Mouse (Mus musculus): ENCODE data around the gene Got1. TPM values are rescaled to one million over a fixed set of nuclear protein-coding genes. Genes with fewer than 3 reads are reported as not detected.

The Got1 gene
- polyA plus RNA-seq, 1 experiment from 2014 or later, result 34.3 TPM

- H3K9ac ChIP-seq, result no peak overlapping the region
- no peaks in the 10 kb centered on the region for H3K9me3 ChIP-seq
- no peak overlapping the region for H3K27ac ChIP-seq
- no peak overlapping the region for H3K4me3 ChIP-seq
- ATAC-seq (ENCODE audit: insufficient number of reproducible peaks, insufficient read depth, low FRiP score, low TSS enrichment, low read depth), result no peak
- no peak overlapping the region for H3K4me2 ChIP-seq
- no peaks in the 10 kb centered on the region for H3K27me3 ChIP-seq
- WGBS, result 40% methylated on average over 8 of the region's 8 CpGs
- H3K36me3 ChIP-seq, result no peaks in the 10 kb centered on the region; the same call in 1 of the 2 replicates
- H3K4me1 ChIP-seq, result peaks cover 32% of the 10 kb centered on the region
Observed at GRCm38 (mm10) chr19:43521362-43521761, 3.0 kb downstream of the Got1 start.

- no peak overlapping the region for H3K4me2 ChIP-seq
- H3K27me3 ChIP-seq, result no peaks in the 10 kb centered on the region
- no peak overlapping the region for H3K9ac ChIP-seq
- no peaks in the 10 kb centered on the region; the same call in none of the 2 replicates for H3K36me3 ChIP-seq
- ATAC-seq (ENCODE audit: insufficient number of reproducible peaks, insufficient read depth, low FRiP score, low TSS enrichment, low read depth), result no peak
- H3K4me3 ChIP-seq, result no peak overlapping the region
- peaks cover 30% of the 10 kb centered on the region for H3K4me1 ChIP-seq
- H3K27ac ChIP-seq, result no peak overlapping the region
- 63% methylated on average over 9 of the region's 10 CpGs for WGBS
- no peaks in the 10 kb centered on the region for H3K9me3 ChIP-seq
Observed at GRCm38 (mm10) chr19:43520402-43520801, 4.0 kb downstream of the Got1 start.

GRCm38 (mm10) chr19:43519226-43519625 lies 5.2 kb downstream of the Got1 start:
- Histone ChIP-seq H3K4me2 (no peak overlapping the region), H3K4me1 (peaks cover 24% of the 10 kb centered on the region), H3K27ac (no peak overlapping the region), H3K4me3 (no peak overlapping the region), H3K27me3 (no peaks in the 10 kb centered on the region), H3K36me3 (peaks cover 11% of the 10 kb centered on the region), H3K9me3 (no peaks in the 10 kb centered on the region), H3K9ac (no peak overlapping the region)
- no peak for ATAC-seq (ENCODE audit: insufficient number of reproducible peaks, insufficient read depth, low FRiP score, low TSS enrichment, low read depth)
- WGBS, result 91% methylated on average over 10 of the region's 10 CpGs

GRCm38 (mm10) chr19:43518261-43518660 lies 6.1 kb downstream of the Got1 start:
- H3K27me3 ChIP-seq, result no peaks in the 10 kb centered on the region
- ATAC-seq (ENCODE audit: insufficient number of reproducible peaks, insufficient read depth, low FRiP score, low TSS enrichment, low read depth), result no peak
- H3K36me3 ChIP-seq, result peaks cover 14% of the 10 kb centered on the region
- no peak overlapping the region for H3K27ac ChIP-seq
- H3K4me3 ChIP-seq, result no peak overlapping the region
- 79% methylated on average over 7 of the region's 7 CpGs for WGBS
- no peak overlapping the region for H3K4me2 ChIP-seq
- H3K9me3 ChIP-seq, result no peaks in the 10 kb centered on the region
- H3K4me1 ChIP-seq, result peaks cover 15% of the 10 kb centered on the region
- H3K9ac ChIP-seq, result no peak overlapping the region

GRCm38 (mm10) chr19:43517808-43518207 lies 6.6 kb downstream of the Got1 start:
- Histone ChIP-seq H3K4me2 (no peak overlapping the region), H3K36me3 (peaks cover 14% of the 10 kb centered on the region), H3K9me3 (no peaks in the 10 kb centered on the region), H3K4me1 (peaks cover 11% of the 10 kb centered on the region), H3K9ac (no peak overlapping the region), H3K4me3 (no peak overlapping the region), H3K27me3 (no peaks in the 10 kb centered on the region), H3K27ac (no peak overlapping the region)
- no peak for ATAC-seq (ENCODE audit: insufficient number of reproducible peaks, insufficient read depth, low FRiP score, low TSS enrichment, low read depth)
- WGBS, result 84% methylated on average over 7 of the region's 7 CpGs

GRCm38 (mm10) chr19:43517320-43517719 lies 7.1 kb downstream of the Got1 start:
- no peak overlapping the region for H3K27ac ChIP-seq
- no peak overlapping the region for H3K9ac ChIP-seq

GRCm38 (mm10) chr19:43516397-43517035 lies 7.9 kb downstream of the Got1 start:
- H3K27ac ChIP-seq, result no peak overlapping the region
- no peak for ATAC-seq (ENCODE audit: insufficient number of reproducible peaks, insufficient read depth, low FRiP score, low TSS enrichment, low read depth)
- no peaks in the 10 kb centered on the region for H3K27me3 ChIP-seq
- no peak overlapping the region for H3K4me3 ChIP-seq
- no peaks in the 10 kb centered on the region for H3K9me3 ChIP-seq
- H3K9ac ChIP-seq, result no peak overlapping the region
- no peak overlapping the region for H3K4me2 ChIP-seq
- WGBS, result 89% methylated on average over 14 of the region's 14 CpGs
- peaks cover 9% of the 10 kb centered on the region for H3K4me1 ChIP-seq
- peaks cover 26% of the 10 kb centered on the region for H3K36me3 ChIP-seq

More at GRCm38 (mm10) chr19:43517320-43517719, 7.1 kb downstream of the Got1 start:
- ATAC-seq (ENCODE audit: insufficient number of reproducible peaks, insufficient read depth, low FRiP score, low TSS enrichment, low read depth), result no peak
- Histone ChIP-seq H3K27me3 (no peaks in the 10 kb centered on the region), H3K36me3 (peaks cover 19% of the 10 kb centered on the region), H3K4me2 (no peak overlapping the region), H3K4me3 (no peak overlapping the region), H3K9me3 (no peaks in the 10 kb centered on the region), H3K4me1 (peaks cover 11% of the 10 kb centered on the region)
- WGBS, result 89% methylated on average over 6 of the region's 6 CpGs

GRCm38 (mm10) chr19:43515668-43516396 lies 8.6 kb downstream of the Got1 start:
- H3K9ac ChIP-seq, result no peak overlapping the region
- H3K4me3 ChIP-seq, result no peak overlapping the region
- no peaks in the 10 kb centered on the region for H3K9me3 ChIP-seq
- H3K36me3 ChIP-seq, result peaks cover 32% of the 10 kb centered on the region
- no peak overlapping the region for H3K4me2 ChIP-seq
- H3K27me3 ChIP-seq, result no peaks in the 10 kb centered on the region
- WGBS, result 93% methylated on average over 23 of the region's 23 CpGs
- ATAC-seq (ENCODE audit: insufficient number of reproducible peaks, insufficient read depth, low FRiP score, low TSS enrichment, low read depth), result no peak
- peaks cover 6% of the 10 kb centered on the region for H3K4me1 ChIP-seq
- no peak overlapping the region for H3K27ac ChIP-seq

GRCm38 (mm10) chr19:43513874-43514273 lies 10.5 kb downstream of the Got1 start:
- Histone ChIP-seq H3K4me3 (no peak overlapping the region), H3K36me3 (peaks cover 48% of the 10 kb centered on the region)

GRCm38 (mm10) chr19:43511621-43512620 lies 12.5 kb downstream of the Got1 start:
- ATAC-seq (ENCODE audit: insufficient number of reproducible peaks, insufficient read depth, low FRiP score, low TSS enrichment, low read depth), result no peak
- Histone ChIP-seq H3K4me1 (no peaks in the 10 kb centered on the region), H3K9me3 (no peaks in the 10 kb centered on the region), H3K36me3 (peaks cover 60% of the 10 kb centered on the region), H3K27me3 (no peaks in the 10 kb centered on the region), H3K4me2 (no peak overlapping the region), H3K27ac (no peak overlapping the region), H3K9ac (no peak overlapping the region), H3K4me3 (no peak overlapping the region)
- WGBS, result 84% methylated on average over 22 of the region's 22 CpGs

More at GRCm38 (mm10) chr19:43513874-43514273, 10.5 kb downstream of the Got1 start:
- H3K4me1 ChIP-seq, result no peaks in the 10 kb centered on the region
- WGBS, result 86% methylated on average over 8 of the region's 8 CpGs
- H3K9me3 ChIP-seq, result no peaks in the 10 kb centered on the region
- no peak for ATAC-seq (ENCODE audit: insufficient number of reproducible peaks, insufficient read depth, low FRiP score, low TSS enrichment, low read depth)
- no peak overlapping the region for H3K9ac ChIP-seq
- H3K27ac ChIP-seq, result no peak overlapping the region
- H3K27me3 ChIP-seq, result no peaks in the 10 kb centered on the region
- H3K4me2 ChIP-seq, result no peak overlapping the region

GRCm38 (mm10) chr19:43510436-43511220 lies 13.8 kb downstream of the Got1 start:
- ATAC-seq (ENCODE audit: insufficient number of reproducible peaks, insufficient read depth, low FRiP score, low TSS enrichment, low read depth), result no peak
- no peaks in the 10 kb centered on the region for H3K4me1 ChIP-seq

More at GRCm38 (mm10) chr19:43510436-43511220, 13.8 kb downstream of the Got1 start:
- no peak overlapping the region for H3K9ac ChIP-seq
- no peak overlapping the region for H3K27ac ChIP-seq
- 91% methylated on average over 14 of the region's 14 CpGs for WGBS
- no peak overlapping the region for H3K4me2 ChIP-seq
- H3K27me3 ChIP-seq, result no peaks in the 10 kb centered on the region
- H3K36me3 ChIP-seq, result peaks cover 69% of the 10 kb centered on the region
- H3K9me3 ChIP-seq, result no peaks in the 10 kb centered on the region
- no peak overlapping the region for H3K4me3 ChIP-seq

Data from embryonic facial prominence, embryonic 13.5 days (tissue).